Mouse (Mus musculus) liver, embryonic 16.5 days (tissue): ENCODE data around the gene Nin. TPM values are rescaled to one million over a fixed set of nuclear protein-coding genes. Genes with fewer than 3 reads are reported as not detected.

Experiments
- ATAC-seq: fragments of 200-750 bp; cut with Nextera tagmentation; 2 replicates; pipeline ENCODE4 v1.8.0; 2017; ENCODE audit warnings: low read depth, mild to moderate bottlenecking, moderate number of reproducible peaks, moderate library complexity
- H3K27ac ChIP-seq: fragments of 300-500 bp; sonication (generic); 2 replicates; pipeline ENCODE4 v1.5.1; 2014; ENCODE audit warnings: mild to moderate bottlenecking, low read length
- H3K27me3 ChIP-seq: fragments of 300-500 bp; sonication (generic); 2 replicates; pipeline ENCODE4 v1.6.1; 2014; ENCODE audit warnings: low read depth, low read length, mixed read lengths; ENCODE audit not compliant: control insufficient read depth, insufficient read depth
- H3K36me3 ChIP-seq: fragments of 300-500 bp; sonication (generic); 2 replicates; pipeline ENCODE4 v1.6.1; 2014; ENCODE audit warnings: mild to moderate bottlenecking; ENCODE audit not compliant: control insufficient read depth, insufficient read depth
- H3K4me1 ChIP-seq: fragments of 300-500 bp; sonication (generic); 2 replicates; pipeline ENCODE4 v1.6.1; 2014; ENCODE audit warnings: low read depth, low read length, mixed read lengths; ENCODE audit not compliant: control insufficient read depth
- H3K4me2 ChIP-seq: fragments of 300-500 bp; sonication (generic); 2 replicates; pipeline ENCODE4 v1.6.1; 2014; ENCODE audit warnings: low read depth, low read length, mixed read lengths
- H3K4me3 ChIP-seq: fragments of 300-500 bp; sonication (generic); 2 replicates; pipeline ENCODE4 v1.5.1; 2014; ENCODE audit warnings: low read depth, mild to moderate bottlenecking, low read length
- H3K9ac ChIP-seq: fragments of 300-500 bp; sonication (generic); 2 replicates; pipeline ENCODE4 v1.6.1; 2014; ENCODE audit warnings: low read depth, low read length
- H3K9me3 ChIP-seq: fragments of 300-500 bp; sonication (generic); replicated peaks from 2 replicates; pipeline ENCODE4 v1.6.1; 2016; ENCODE audit warnings: low read length; ENCODE audit not compliant: control insufficient read depth
- WGBS: fragments of 180-500 bp; shearing (Covaris S2); extraction: QIAGEN DNeasy Blood & Tissue Kit; methylation state at CpG from one replicate; pipeline ENCODE4 v1.1.7; 2014; ENCODE audit not compliant: insufficient replicate concordance; 5-methylcytosine and 5-hydroxymethylcytosine counted together
- polyA plus RNA-seq: library from polyadenylated mRNA; unstranded; fragments of >200 nt; fragmentation: Nextera tagmentation; extraction: Ambion mirVana; gene quantifications from 2 replicates; pipeline ENCODE4 v1.2.1, GENCODE M21; 2015

Gene Nin
- polyA plus RNA-seq, 1 experiment from 2014 or later, result 3.1 TPM

DNA sequence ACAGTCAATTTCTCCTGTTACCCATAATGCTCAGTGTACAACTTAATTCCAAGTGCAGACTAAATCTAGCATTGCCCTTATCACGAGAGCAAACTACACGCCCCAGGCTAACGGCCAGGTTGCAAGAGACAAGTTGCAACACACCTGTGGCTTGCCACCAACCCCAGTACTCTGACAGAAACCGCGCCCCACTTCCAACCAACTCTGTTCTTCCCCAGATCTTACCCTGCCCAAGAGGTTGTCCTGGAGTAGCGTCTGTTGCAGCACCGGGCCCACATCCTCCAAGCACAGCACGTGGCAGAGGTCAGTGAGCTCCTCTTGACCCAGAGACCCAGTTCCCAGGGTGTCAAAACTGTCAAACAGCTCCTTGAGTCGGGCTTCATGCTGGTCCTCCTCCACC lies 11.1 kb downstream of the Nin start:
- Histone ChIP-seq H3K27ac (no peak overlapping the region), H3K27me3 (no peaks in the 10 kb centered on the region), H3K4me3 (no peak overlapping the region), H3K4me1 (no peaks in the 10 kb centered on the region), H3K9me3 (no peaks in the 10 kb centered on the region), H3K36me3 (no peaks in the 10 kb centered on the region), H3K4me2 (no peak overlapping the region), H3K9ac (no peak overlapping the region)
- WGBS, result 57% methylated on average over 9 of the region's 9 CpGs
- ATAC-seq, result peak; percentile 50

DNA sequence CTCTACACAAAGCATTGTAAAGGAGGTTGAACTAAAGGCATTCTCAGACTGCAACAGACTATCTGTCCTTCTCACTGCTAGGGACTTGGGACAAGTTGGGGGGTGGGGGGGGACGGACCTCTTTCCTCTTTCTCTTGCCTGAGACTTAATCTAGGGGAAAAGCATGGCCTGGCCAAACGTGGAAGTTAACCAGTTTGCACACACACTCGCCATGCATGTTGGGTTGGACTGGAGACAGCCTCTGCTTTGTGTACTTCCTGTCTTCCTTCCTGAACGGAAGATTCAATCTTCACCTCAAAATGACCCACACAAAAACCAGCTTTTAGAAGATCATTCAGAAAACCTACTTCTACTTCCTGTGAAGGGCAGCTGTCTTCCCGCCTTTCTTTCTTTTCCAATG lies 11.7 kb downstream of the Nin start:
- no peak overlapping the region for H3K9ac ChIP-seq
- ATAC-seq, result no peak
- H3K4me3 ChIP-seq, result no peak overlapping the region
- 38% methylated on average over 5 of the region's 5 CpGs for WGBS
- H3K9me3 ChIP-seq, result no peaks in the 10 kb centered on the region
- H3K27me3 ChIP-seq, result no peaks in the 10 kb centered on the region
- H3K4me2 ChIP-seq, result no peak overlapping the region
- no peaks in the 10 kb centered on the region for H3K36me3 ChIP-seq
- no peaks in the 10 kb centered on the region for H3K4me1 ChIP-seq
- 0 out of 2 replicates have a peak overlapping the region, but pooled peaks have one; percentile 5 for H3K27ac ChIP-seq

DNA sequence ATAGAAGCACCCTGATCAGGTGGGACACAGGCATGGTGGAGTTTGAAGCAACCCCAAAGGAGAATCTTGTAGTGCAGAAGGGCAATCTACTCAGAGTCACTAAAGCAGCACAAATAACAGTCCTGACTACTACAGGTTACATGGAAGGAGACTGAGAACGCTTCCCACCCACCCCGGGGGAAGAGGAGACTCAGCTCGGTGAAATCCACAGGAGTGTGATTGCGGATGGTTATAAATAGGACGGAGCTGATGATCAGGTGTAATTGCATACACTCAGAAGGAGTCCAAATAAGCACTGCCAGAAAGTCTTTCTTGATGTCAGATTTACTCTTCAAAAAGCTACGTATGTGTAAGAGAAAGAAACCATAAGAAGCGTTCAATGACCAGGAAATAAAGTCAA lies 15.6 kb downstream of the Nin start:
- H3K9ac ChIP-seq, result no peak overlapping the region
- no peak overlapping the region for H3K4me3 ChIP-seq
- H3K4me2 ChIP-seq, result no peak overlapping the region
- WGBS, result 72% methylated on average over 7 of the region's 7 CpGs
- no peak overlapping the region for H3K27ac ChIP-seq
- no peaks in the 10 kb centered on the region for H3K27me3 ChIP-seq
- no peaks in the 10 kb centered on the region for H3K4me1 ChIP-seq
- H3K9me3 ChIP-seq, result no peaks in the 10 kb centered on the region
- ATAC-seq, result no peak
- no peaks in the 10 kb centered on the region for H3K36me3 ChIP-seq

DNA sequence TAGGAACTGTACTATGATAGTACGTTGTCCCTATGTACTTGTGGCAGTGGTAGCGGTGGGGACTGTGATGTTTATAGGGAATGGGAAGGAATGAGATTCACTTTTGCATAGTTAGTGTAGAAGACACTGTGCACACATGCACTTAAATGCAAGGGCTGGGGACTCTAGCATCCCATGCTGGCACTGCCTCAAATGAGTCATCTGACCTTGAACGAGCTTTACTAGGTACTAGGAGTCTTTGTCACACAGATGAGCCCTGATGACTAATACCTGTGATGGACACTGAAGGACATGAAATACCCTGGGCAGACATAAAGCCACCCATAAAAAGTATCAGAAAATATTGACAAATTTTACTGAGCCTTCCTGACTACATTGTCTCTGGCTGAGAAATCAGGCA lies 16.2 kb downstream of the Nin start:
- no peaks in the 10 kb centered on the region for H3K27me3 ChIP-seq
- no peaks in the 10 kb centered on the region for H3K4me1 ChIP-seq
- H3K9ac ChIP-seq, result no peak overlapping the region
- no peak overlapping the region for H3K4me2 ChIP-seq
- H3K9me3 ChIP-seq, result no peaks in the 10 kb centered on the region
- ATAC-seq, result no peak
- no peaks in the 10 kb centered on the region for H3K36me3 ChIP-seq
- H3K27ac ChIP-seq, result no peak overlapping the region
- H3K4me3 ChIP-seq, result no peak overlapping the region
- 61% methylated on average over 3 of the region's 3 CpGs for WGBS

DNA sequence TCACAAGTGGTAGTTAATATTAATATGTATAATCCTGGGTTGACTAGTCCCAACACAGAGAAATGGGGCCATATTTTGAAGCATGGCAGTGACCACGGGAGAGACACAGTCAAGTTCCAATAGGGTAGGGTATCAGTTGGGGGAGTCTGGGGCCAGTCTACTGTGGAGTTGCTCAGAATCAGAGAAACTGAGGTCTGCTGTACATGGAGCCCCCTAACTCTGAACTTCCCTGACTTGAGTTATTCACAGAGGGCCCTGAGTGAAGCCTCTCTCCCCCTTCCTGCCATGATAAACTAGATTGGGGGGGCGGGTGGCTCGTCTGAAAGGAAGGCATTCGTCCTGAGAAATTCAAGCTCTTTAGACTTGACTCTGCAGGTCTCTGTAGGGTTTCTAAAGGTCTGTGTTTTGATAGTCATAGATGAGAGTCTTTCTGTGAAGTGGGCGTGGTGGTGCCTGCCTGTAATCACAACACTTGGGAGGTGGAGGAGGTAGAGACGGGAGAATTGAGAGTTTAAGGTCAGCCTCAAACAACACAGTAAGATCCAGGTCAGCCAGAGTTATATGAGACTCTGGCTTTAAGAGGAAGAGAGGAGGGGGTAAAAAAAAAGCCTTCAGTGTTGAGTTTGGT lies 20.1 kb downstream of the Nin start:
- Histone ChIP-seq H3K4me2 (no peak overlapping the region), H3K4me1 (no peaks in the 10 kb centered on the region), H3K36me3 (no peaks in the 10 kb centered on the region), H3K4me3 (no peak overlapping the region), H3K27me3 (no peaks in the 10 kb centered on the region), H3K9ac (no peak overlapping the region), H3K27ac (no peak overlapping the region), H3K9me3 (no peaks in the 10 kb centered on the region)
- ATAC-seq, result no peak
- 65% methylated on average over 6 of the region's 6 CpGs for WGBS

DNA sequence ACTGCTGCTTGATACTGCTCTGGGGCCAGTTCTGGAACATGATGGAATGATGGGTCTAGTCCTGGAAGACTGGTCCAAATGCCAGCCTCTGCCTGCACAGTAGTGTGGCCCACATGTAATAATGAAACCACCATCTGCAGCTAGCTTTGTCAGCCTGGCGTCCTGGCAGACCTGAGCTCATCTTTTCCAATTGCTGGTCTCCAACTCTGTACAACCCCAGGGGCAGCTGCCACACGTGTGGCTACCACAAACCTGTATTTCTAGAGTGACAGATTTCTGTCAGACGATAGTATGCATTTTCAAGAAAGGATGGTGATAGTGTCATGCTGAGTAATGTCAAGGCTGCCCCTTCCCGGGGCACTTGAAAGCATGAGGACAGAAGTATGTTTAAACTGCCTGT lies 25.2 kb downstream of the Nin start:
- 60% methylated on average over 4 of the region's 4 CpGs for WGBS
- Histone ChIP-seq H3K27ac (no peak overlapping the region), H3K9me3 (no peaks in the 10 kb centered on the region)

DNA sequence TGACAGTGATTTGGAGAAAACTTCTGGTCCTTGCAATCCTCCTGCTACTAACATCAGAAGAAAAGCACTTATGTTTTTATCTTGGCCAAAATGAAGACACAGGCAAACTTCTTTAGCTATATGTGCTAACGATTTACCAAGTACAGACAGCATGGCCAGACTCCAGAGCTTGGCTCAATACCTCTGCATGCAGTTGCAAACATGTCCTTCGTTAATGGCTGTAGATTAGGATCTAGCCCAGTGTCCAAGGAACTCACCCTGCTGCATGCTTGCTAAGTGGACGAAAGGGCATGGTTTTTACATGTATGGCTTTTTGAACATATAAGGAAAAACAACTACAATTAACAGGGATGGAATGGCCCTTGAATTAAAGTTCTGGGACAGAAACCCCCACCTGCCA lies 28.2 kb downstream of the Nin start:
- Histone ChIP-seq H3K4me3 (no peak overlapping the region), H3K27me3 (no peaks in the 10 kb centered on the region), H3K9ac (no peak overlapping the region), H3K9me3 (no peaks in the 10 kb centered on the region), H3K36me3 (no peaks in the 10 kb centered on the region), H3K27ac (no peak overlapping the region), H3K4me2 (no peak overlapping the region), H3K4me1 (no peaks in the 10 kb centered on the region; the same call in 1 of the 2 replicates)
- 55% methylated on average over 3 of the region's 3 CpGs for WGBS
- no peak for ATAC-seq

More for the DNA sequence above, 25.2 kb downstream of the Nin start:
- H3K4me2 ChIP-seq, result no peak overlapping the region
- H3K4me1 ChIP-seq, result no peaks in the 10 kb centered on the region; the same call in 1 of the 2 replicates
- H3K27me3 ChIP-seq, result no peaks in the 10 kb centered on the region
- no peak overlapping the region for H3K4me3 ChIP-seq
- H3K36me3 ChIP-seq, result no peaks in the 10 kb centered on the region
- H3K9ac ChIP-seq, result no peak overlapping the region
- no peak for ATAC-seq

DNA sequence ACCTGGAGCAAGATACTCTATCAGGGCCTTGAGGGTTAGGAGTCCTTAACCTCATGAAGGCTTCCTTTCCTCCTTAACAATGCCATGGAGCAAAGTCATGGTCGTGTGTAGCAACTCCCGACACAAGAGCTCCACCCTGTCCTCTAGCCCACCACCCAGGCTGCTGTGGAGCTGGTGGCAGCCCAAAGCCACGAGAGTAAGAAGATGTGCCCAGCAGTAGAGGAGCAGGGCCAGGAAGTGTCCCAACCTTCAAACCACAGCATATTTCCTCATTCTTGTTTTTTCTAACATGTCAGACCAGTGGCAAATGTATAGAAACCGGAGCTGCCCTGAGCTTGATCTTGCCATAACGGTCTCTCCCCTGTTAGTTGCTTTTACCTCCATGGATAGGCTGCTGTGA lies 29.3 kb downstream of the Nin start:
- Histone ChIP-seq H3K9me3 (no peaks in the 10 kb centered on the region), H3K9ac (no peak overlapping the region), H3K27ac (no peak overlapping the region), H3K4me3 (no peak overlapping the region), H3K4me1 (no peaks in the 10 kb centered on the region; the same call in 1 of the 2 replicates), H3K27me3 (no peaks in the 10 kb centered on the region), H3K4me2 (no peak overlapping the region), H3K36me3 (no peaks in the 10 kb centered on the region)
- WGBS, result 38% methylated on average over 5 of the region's 5 CpGs
- ATAC-seq, result peak; percentile 35; the same call in 1 of the 2 replicates

DNA sequence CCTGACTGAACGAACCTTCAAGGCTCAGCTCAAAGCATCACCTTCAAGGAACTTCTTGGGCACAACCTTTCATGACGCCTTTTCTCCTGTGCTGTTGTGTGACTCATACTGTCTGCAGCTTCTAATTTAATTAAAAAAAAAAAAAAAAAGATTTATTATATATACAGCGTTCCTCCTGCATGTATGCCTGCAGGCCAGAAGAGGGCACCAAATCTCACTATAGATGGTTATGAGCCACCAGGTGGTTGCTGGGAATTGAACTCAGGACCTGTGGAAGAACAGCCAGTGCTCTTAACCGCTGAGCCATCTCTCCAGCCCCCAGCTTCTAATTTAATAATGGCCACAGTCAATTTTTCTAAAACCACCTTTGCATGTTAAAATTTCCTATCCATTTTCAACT lies 29.8 kb downstream of the Nin start:
- WGBS, result 73% methylated on average over 4 of the region's 4 CpGs
- no peaks in the 10 kb centered on the region; the same call in 1 of the 2 replicates for H3K4me1 ChIP-seq
- H3K4me3 ChIP-seq, result no peak overlapping the region
- no peak overlapping the region for H3K4me2 ChIP-seq
- ATAC-seq, result no peak
- H3K27ac ChIP-seq, result no peak overlapping the region
- no peaks in the 10 kb centered on the region for H3K27me3 ChIP-seq
- no peak overlapping the region for H3K9ac ChIP-seq
- H3K36me3 ChIP-seq, result no peaks in the 10 kb centered on the region
- H3K9me3 ChIP-seq, result no peaks in the 10 kb centered on the region
